Mouse (Mus musculus) embryonic fibroblast, embryonic 13.5 days (primary cell): Measurements from ENCODE around the gene Gm49366.

Source experiments
- CTCF ChIP-seq: IDR thresholded peaks from 2 replicates; pipeline ENCODE4 v1.5.1; 2011; ENCODE audit warnings: mild to moderate bottlenecking, control low read depth, low read length, moderate library complexity, borderline replicate concordance; ENCODE audit not compliant: insufficient read depth
- POLR2A ChIP-seq: IDR thresholded peaks from 2 replicates; pipeline ENCODE4 v1.6.1; 2011; ENCODE audit warnings: low read depth, mild to moderate bottlenecking, control low read depth, low read length, moderate library complexity

DNA sequence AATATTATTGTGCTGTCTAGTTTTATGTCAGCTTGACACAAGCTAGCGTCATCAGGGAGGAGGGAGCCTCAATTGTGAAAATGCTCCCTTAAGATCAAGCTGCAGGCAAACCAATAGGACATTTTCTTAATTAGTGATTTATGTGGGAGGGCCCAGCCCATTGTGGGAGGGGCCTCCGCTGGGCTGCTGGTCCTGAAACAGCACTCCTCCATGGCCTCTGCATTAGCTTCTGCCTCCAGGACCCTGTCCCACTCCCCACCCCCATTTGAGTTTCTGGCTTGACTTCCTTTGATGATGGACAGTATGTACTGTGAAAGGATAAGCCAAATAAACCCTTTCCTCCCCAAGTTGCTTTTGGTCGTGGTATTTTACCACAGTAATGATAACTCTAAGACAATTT lies 68.3 kb downstream of the Gm49366 start:
- no peak for TF ChIP-seq CTCF
- no peak for TF ChIP-seq POLR2A
